Mouse (Mus musculus) adrenal gland, postnatal 10 days (tissue): ENCODE results near the gene Fry. TPM values are rescaled to one million over a fixed set of nuclear protein-coding genes. Genes with fewer than 3 reads are reported as not detected.

Experiments
- DNase-seq: peaks from one replicate; pipeline ENCODE4 v3.0.0; 2021; ENCODE audit warnings: mixed read lengths
- total RNA-seq, 2 experiments: library from RNA; stranded (reverse); gene quantifications; 2 replicates each; pipeline ENCODE4 v1.2.3; 2021

Gene Fry
- total RNA-seq, 2 experiments from 2014 or later, result 36.2 to 46.9 TPM

- no peak for DNase-seq
Measured at GRCm38 (mm10) chr5:150389589-150390377, 271.3 kb downstream of the Fry start.

GRCm38 (mm10) chr5:150390422-150390821 is 272.0 kb downstream of the Fry start:
- DNase-seq, result no peak

GRCm38 (mm10) chr5:150394645-150395044 is 276.2 kb downstream of the Fry start:
- DNase-seq, result no peak

DNA sequence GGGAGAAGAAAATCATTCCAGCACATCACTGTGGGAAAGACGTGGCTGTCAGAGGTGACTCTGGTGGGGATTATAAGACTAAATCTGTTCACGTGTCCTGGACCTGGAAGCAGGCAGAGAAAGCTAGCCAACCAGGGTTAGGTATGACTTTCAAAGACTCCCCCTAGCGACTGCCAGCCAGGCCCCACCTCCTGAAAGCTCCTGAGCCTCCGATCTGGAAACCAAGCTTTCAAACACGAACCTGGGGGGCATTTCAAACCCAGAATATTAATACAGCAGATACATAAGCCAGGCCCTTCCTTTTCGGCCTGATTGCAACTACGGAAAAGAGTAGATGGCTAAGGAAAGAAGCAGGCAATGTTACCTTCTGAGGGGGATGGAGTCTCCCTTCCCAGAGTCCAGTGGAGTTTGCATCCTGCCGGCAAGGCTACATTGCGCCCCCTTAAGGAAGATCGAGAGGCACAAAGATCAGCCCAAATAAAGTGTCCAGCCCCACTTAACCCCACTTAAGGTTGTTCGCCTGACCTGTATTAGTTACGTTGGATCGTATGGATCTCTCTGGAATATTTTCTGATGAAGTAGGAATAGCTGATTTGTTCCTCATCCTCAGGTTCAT is 284.5 kb downstream of the Fry start:
- DNase-seq, result no peak

- DNase-seq, result no peak
Measured at GRCm38 (mm10) chr5:150404867-150405266, 286.4 kb downstream of the Fry start.

GRCm38 (mm10) chr5:150408979-150409378 is 290.5 kb downstream of the Fry start:
- DNase-seq, result no peak

- no peak for DNase-seq
Measured at GRCm38 (mm10) chr5:150409451-150410045, 291.1 kb downstream of the Fry start.

DNA sequence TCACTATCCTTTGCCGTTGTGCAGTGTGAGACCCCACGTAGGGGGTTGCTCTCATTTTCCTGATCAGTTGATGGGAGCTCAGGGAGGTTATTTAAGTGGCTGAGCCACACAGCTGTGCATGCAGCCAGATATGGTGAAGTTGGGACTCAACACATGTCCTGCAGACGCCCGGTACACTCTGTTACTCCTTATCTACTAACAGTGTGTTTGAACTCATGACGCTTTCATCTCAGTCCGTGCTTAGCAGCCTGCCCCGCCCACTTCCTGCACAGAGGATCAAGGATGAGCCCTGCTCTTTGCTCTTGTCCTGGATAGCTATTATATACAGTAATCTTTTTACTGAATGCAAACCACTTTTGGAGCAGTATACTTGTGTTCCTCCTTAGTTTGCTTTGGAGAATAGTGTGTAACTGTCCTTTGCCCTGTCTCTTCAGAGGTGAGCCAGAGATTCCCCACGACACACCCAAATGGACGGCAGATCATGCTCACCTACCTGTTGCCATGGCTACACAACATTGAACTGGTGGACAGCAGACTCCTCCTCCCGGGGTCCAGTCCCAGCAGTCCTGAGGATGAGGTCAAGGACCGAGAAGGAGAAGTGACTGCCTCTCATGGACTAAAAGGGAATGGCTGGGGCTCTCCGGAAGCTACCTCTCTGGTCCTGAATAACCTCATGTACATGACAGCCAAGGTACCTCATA is 294.5 kb downstream of the Fry start:
- no peak for DNase-seq

DNA sequence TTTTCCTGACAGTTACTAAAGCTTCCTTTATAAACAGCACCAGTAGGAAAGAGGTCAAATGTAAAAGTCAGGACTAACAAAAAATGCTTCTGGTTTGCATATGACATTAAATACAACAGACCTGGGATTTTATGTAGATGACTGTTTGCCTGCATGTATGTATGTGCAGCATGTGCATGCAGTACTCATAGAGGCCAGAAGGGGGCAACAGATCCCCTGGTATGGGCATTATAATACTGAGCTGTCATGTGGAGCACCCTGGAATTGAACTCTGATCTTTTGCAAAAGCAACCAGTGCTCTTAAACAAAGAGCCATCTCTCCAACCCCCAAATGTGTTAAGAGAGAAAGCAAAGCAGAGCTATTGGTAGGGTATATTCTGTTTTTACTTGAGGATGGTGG is 296.4 kb downstream of the Fry start:
- DNase-seq, result no peak

DNA sequence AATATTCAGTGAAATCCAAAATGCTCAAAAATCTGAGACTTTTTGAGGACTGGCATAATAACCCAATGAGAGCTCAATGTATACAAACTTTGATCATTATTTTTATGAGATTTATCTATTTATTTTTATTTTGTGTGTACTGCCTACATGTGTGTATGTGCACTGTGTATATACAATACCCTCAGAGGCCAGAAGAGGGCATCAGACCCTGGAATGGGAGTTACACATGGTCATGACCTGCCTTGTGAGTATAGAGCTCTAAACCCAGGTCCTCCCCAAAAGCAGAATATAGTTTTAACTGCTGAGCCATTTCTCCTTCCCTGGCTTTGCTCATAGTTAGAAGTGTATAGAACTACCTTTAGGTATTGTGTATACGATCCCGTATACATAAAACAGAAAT is 298.8 kb downstream of the Fry start:
- DNase-seq, result no peak

DNA sequence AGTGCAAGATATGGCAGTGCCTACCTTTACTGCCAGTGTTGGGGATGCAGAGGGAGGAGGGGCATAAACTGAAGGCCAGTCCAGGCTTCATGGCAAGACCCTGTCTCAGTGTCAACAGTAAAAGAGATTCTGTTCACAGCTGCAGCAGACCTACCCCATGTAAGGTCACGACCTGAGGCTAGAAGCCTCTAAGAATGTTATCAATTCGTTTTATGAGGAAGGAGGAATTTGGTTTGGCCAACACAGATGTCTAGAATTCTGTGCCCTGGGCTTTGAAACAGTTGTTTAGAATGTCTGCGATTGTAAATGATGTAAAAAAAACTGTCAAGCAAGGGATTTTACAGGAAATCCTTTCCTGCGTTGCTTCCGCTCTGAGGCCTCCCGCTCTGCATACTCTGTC is 299.6 kb downstream of the Fry start:
- no peak for DNase-seq

- DNase-seq, result no peak
Measured at GRCm38 (mm10) chr5:150425038-150425437, 306.6 kb downstream of the Fry start.

DNA sequence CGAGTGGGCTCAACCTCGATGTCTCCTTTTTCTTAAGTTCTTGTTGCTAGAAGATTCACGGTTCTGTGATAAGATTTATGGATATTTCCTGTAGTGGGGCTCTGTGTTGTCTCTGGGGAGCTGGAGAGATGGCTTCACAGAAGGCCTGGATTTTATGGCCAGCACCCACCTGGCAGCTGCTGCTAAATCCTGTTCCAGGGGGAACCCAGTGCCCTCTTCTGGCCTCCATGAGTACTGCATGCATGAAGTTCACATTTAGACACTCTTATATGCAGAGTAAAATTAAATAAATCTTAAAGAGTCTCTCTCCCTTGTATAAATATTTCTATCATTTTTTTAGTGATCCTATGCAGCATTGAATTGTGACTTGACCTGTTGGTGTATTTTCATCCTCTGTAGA is 308.1 kb downstream of the Fry start:
- peak; percentile 58 for DNase-seq

GRCm38 (mm10) chr5:150431286-150431685 is 312.8 kb downstream of the Fry start:
- DNase-seq, result peak; percentile 40

- DNase-seq, result no peak
Measured at GRCm38 (mm10) chr5:150432960-150433359, 314.5 kb downstream of the Fry start.

- peak; percentile 45 for DNase-seq
Measured at GRCm38 (mm10) chr5:150436629-150437389, 318.4 kb downstream of the Fry start.

GRCm38 (mm10) chr5:150441690-150442089 is 323.2 kb downstream of the Fry start:
- peak; percentile 54 for DNase-seq

DNA sequence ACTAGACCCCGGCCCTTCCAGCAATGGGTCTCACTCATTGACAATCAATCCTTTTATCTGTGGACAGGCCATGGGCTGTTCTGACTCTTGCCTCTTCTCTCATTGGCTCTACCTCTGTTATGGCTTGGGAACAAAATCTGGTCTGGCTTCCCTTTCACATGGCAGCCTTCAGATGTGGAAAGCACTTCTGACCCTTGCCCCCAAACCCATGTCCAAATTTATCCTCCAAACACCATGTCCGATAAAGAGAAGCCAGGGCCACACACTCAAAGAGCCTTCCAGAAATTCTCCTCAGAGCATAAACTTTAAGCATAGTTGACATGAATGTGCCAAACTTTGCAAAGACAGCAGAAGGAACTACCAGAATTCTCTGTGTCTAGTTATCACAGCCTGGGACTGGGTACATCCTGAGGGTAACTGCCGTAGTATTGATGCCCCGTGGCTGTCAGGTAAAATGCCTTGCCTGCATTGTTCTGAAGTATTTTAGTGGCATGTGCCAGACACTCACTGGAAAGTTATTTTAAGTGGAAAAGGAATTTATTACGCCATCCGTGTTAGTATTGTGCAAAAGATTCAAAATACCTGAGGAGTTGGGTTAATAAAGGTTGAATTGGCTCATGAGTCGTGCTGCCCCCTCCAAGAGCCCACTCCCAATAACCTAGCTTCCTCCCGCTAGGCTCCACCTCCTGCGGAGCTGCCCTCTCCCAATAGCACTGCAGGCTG is 333.0 kb downstream of the Fry start:
- no peak for DNase-seq

GRCm38 (mm10) chr5:150452004-150452626 is 333.7 kb downstream of the Fry start:
- DNase-seq, result no peak

GRCm38 (mm10) chr5:150452671-150453070 is 334.2 kb downstream of the Fry start:
- DNase-seq, result no peak

GRCm38 (mm10) chr5:150453490-150453889 is 335.0 kb downstream of the Fry start:
- DNase-seq, result no peak
